Mouse (Mus musculus) spleen, adult 2 months (tissue): ENCODE measurements at regions not wholly inside any gene's neighbourhood (a gene's known extent, or its start where the extent isn't known, plus 50 kb on each side); places are given as distances from the start of the nearest gene placed in this dataset.

Experiments
- CTCF ChIP-seq: fragments of 200-500 bp; IDR thresholded peaks from 2 replicates; pipeline ENCODE4 v1.5.1; 2011; ENCODE audit warnings: mild to moderate bottlenecking, inconsistent platforms; ENCODE audit not compliant: insufficient read depth, insufficient read length, insufficient replicate concordance; ENCODE audit errors: extremely low read depth
- POLR2A ChIP-seq: fragments of 200-500 bp; IDR thresholded peaks from 2 replicates; pipeline ENCODE4 v1.6.1; 2011; ENCODE audit warnings: low read depth, low read length, inconsistent platforms

DNA sequence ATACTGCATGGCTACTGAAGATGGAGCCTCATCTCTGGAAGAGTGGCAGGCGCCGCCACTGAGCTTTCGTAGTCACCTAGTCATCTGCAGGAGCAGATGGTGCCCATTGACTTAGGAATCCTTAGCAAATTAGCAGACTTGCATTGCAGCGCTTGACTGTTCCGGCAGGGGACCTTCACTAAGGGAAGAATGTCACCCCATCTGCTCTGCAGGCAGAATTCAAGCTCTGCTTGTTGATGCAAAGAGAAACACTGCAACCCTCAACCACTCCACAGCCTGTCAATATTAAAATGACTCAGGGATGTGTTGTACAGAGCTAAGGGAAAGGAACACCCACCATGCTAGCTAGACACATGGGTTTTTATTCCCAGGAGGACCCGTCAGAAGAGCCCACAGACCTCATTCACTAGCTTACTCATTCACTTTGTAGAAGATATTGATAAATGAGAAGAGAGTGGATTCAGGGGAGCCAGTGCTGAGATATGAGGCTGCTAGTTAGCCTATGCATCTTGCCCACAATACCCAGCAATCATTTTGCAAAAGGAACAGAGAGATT is 215.4 kb upstream of the Gm26657 start:
- TF ChIP-seq POLR2A, result no peak
- no peak for TF ChIP-seq CTCF
